Mouse (Mus musculus): Measurements from ENCODE around the gene Gm36864.

- no peak for TF ChIP-seq CTCF (IDR thresholded peaks at IDR 0.05; ENCODE audit: low read depth)
- no peak for TF ChIP-seq EP300 (IDR thresholded peaks at IDR 0.05; ENCODE audit: low read depth)
These were observed 32.1 kb downstream of the Gm36864 start for GRCm38 (mm10) chr7:44268117-44268516.

Measured in heart, postnatal 0 days (tissue).